Mouse (Mus musculus) forebrain, embryonic 15.5 days (tissue): ENCODE results near the gene Vps13d. TPM values are rescaled to one million over a fixed set of nuclear protein-coding genes. Genes with fewer than 3 reads are reported as not detected.
A peak's percentile ranks its signal among the peaks of the same experiment; 100 is the strongest.

Experiments
- ATAC-seq: fragments of 200-750 bp; cut with Nextera tagmentation; replicated peaks from 2 replicates; pipeline ENCODE4 v1.8.0; 2017; ENCODE audit warnings: mild to moderate bottlenecking, moderate TSS enrichment, moderate library complexity
- H3K27ac ChIP-seq: fragments of 300-500 bp; sonication (generic); replicated peaks from 2 replicates; pipeline ENCODE4 v1.5.1; 2015; ENCODE audit warnings: mild to moderate bottlenecking, inconsistent platforms
- H3K27me3 ChIP-seq: fragments of 300-500 bp; sonication (generic); 2 replicates; pipeline ENCODE4 v1.6.1; 2015; ENCODE audit warnings: inconsistent platforms
- H3K36me3 ChIP-seq: fragments of 300-500 bp; sonication (generic); 2 replicates; pipeline ENCODE4 v1.6.1; 2015; ENCODE audit warnings: mild to moderate bottlenecking, inconsistent platforms
- H3K4me1 ChIP-seq: fragments of 300-500 bp; sonication (generic); 2 replicates; pipeline ENCODE4 v1.6.1; 2015; ENCODE audit warnings: inconsistent platforms
- H3K4me2 ChIP-seq: fragments of 300-500 bp; sonication (generic); replicated peaks from 2 replicates; pipeline ENCODE4 v1.6.1; 2015; ENCODE audit warnings: mild to moderate bottlenecking, inconsistent platforms
- H3K4me3 ChIP-seq: fragments of 300-500 bp; sonication (generic); 2 replicates; pipeline ENCODE4 v1.5.1; 2015; ENCODE audit warnings: mild to moderate bottlenecking, inconsistent platforms
- H3K9ac ChIP-seq: fragments of 300-500 bp; sonication (generic); replicated peaks from 2 replicates; pipeline ENCODE4 v1.6.1; 2015; ENCODE audit warnings: mild to moderate bottlenecking, inconsistent platforms
- H3K9me3 ChIP-seq: fragments of 300-500 bp; sonication (generic); 2 replicates; pipeline ENCODE4 v1.6.1; 2016; ENCODE audit warnings: inconsistent platforms
- WGBS: fragments of 180-500 bp; shearing (Covaris S2); methylation state at CpG from one replicate; pipeline ENCODE4 v1.1.7; 2015; ENCODE audit warnings: mixed read lengths; 5-methylcytosine and 5-hydroxymethylcytosine counted together
- polyA plus RNA-seq: library from polyadenylated mRNA; unstranded; fragments of >200 nt; fragmentation: Nextera tagmentation; extraction: Ambion mirVana; gene quantifications from 2 replicates; pipeline ENCODE4 v1.2.1, GENCODE M21; 2015

The Vps13d gene
- polyA plus RNA-seq, 1 experiment from 2014 or later = 9.4 TPM

DNA sequence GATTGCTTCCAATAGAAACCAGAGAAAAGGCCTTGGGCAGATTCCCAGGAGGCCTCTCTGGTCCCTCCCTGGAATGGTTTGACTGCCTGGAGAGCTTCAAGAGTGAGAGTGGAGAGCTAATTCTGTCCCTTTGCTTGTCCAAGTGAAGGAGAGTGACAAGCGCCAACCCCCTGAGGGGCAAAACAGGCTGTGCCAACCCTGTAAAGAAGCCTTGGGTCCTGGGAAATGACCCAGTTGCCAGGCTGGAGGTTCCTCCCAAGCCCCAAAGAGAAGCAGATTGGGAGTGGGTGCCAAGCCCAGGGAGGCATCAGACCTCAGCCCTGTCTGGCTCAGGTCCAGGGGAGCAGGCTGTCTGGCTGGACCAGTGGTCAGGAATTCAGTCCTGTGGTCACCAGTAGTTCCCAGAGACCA, 265.0 kb downstream of the Vps13d start:
- H3K27me3 ChIP-seq = no peaks in the 10 kb centered on the region
- H3K27ac ChIP-seq = no peak overlapping the region
- H3K9ac ChIP-seq = no peak overlapping the region
- H3K36me3 ChIP-seq = no peaks in the 10 kb centered on the region
- no peak overlapping the region for H3K4me3 ChIP-seq
- H3K4me2 ChIP-seq = no peak overlapping the region
- H3K4me1 ChIP-seq = 0 out of 2 replicates have a peak, but pooled peaks cover 3% of the 10 kb centered on the region
- peak; percentile 83 for ATAC-seq
- no peaks in the 10 kb centered on the region for H3K9me3 ChIP-seq
- 71% methylated on average over 1 of the region's 1 CpGs for WGBS

DNA sequence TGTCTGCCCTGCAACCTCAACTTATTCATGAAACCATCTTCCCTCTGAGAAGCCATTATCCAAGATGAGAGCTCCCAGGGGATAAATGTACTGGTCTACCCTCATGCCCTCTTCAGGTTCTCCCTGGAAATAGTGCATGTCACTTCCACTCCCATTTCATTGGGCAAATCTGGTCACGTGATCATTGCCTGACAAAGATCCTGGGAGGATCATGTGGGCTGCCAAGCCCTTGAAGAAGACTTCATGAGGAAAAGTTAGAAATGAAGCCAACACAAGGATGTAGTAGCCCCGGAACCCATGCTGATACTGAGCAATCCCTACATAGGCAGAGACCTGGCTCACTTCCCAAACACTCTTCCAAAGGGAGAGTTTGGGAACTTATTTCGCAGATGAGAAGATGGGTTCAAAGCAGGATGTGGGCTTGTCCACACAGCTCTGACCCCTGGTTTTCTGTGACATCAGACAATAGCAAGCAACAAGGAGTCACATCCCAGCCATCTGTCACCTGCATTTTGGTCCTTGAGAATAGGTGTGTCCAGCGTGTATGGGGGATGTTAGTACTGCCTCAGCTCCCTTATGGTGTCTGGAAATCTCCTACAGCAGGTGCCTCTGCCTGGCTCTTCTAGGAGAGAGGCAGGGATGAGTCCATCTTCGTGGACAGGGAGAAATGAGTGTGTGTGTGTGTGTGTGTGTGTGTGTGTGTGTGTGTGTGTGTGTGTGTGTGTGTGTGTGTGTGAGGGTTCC, 265.9 kb downstream of the Vps13d start:
- Histone ChIP-seq H3K4me3 (no peak overlapping the region), H3K9ac (no peak overlapping the region), H3K27me3 (no peaks in the 10 kb centered on the region), H3K36me3 (no peaks in the 10 kb centered on the region), H3K27ac (no peak overlapping the region), H3K4me2 (no peak overlapping the region), H3K9me3 (no peaks in the 10 kb centered on the region), H3K4me1 (0 out of 2 replicates have a peak, but pooled peaks cover 3% of the 10 kb centered on the region)
- ATAC-seq = no peak
- WGBS = 80% methylated on average over 5 of the region's 5 CpGs

Other genes with a start within 250 kb of the Vps13d start
- 1.8 and 2.5 TPM in 2 replicates for gene Tnfrsf1b, start 51.9 kb upstream of the Vps13d start, polyA plus RNA-seq
- gene Tnfrsf8, start 120.2 kb upstream of the Vps13d start, polyA plus RNA-seq = 0.09 and 0.38 TPM in 2 replicates